Comparison of ENCODE assay signal across 12 mouse cellular contexts in the genomic region with DNA sequence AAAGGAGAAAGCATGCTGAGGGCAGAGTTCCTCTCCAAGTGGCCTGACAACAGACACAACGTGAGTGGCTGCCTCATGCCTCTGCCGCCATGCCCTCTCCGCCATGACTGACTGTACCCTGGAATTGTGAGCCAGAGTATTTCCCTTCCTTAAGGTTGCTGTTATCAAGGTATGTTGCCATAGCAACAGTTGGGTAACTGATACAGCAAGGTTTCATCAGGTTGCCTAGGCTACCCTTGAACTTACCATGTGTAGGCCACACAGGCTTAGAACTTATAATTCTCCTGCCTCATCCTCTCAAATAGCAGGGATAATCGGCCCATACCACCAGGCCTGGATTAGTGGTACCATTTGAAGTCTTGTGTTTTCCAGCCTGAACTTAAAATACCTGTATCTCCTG. TPM values are rescaled to one million over a fixed set of nuclear protein-coding genes. Genes with fewer than 3 reads are reported as not detected.
DNase-seq lines count a peak whose midpoint lies in the region; ATAC-seq and TF ChIP-seq lines count a peak whose summit lies in the region.
"Had no signal": no experiment of that assay in that cellular context is flagged by ENCODE, and none has a peak within 500 bp of the region (broad histone marks: within the 10 kb centered on the region; RNA-seq: fewer than 3 reads in every experiment).

No protein-coding gene starts in this region.

- H3K4me2 ChIP-seq in forebrain, embryonic 14.5 days (ENCODE audit: low read length): no peak overlapping the region
- no peak overlapping the region for H3K4me2 ChIP-seq in liver, postnatal 0 days (ENCODE audit: low read depth, low read length)

- no peak for TF ChIP-seq POLR2A in thymus, adult 2 months (IDR thresholded peaks at IDR 0.05; ENCODE audit: control insufficient read depth, extremely low read depth, insufficient read depth, low read length, poor library complexity)

- H3K27ac ChIP-seq in thymus, adult 2 months (ENCODE audit: control insufficient read depth, insufficient read depth, low read length): peak overlapping the region; percentile 86; the same call in 1 of the 2 replicates
- 0 out of 2 replicates have a peak overlapping the region, but pooled peaks have one; percentile 55 for H3K27ac ChIP-seq in forebrain, embryonic 14.5 days (ENCODE audit: low read depth, low read length)
- H3K27ac ChIP-seq in liver, postnatal 0 days (ENCODE audit: low read depth): peak overlapping the region; percentile 70

- 89% methylated on average over 4 of the region's 4 CpGs for WGBS in thymus, adult 2 months
- 92% methylated on average over 4 of the region's 4 CpGs for WGBS in forebrain, embryonic 14.5 days
- 82% methylated on average over 4 of the region's 4 CpGs for WGBS in liver, postnatal 0 days (ENCODE audit: insufficient replicate concordance)

- H3K4me3 ChIP-seq in thymus, adult 2 months (ENCODE audit: control insufficient read depth, insufficient read depth, low read length): no peak overlapping the region
- no peak overlapping the region for H3K4me3 ChIP-seq in forebrain, embryonic 14.5 days (ENCODE audit: low read depth, low read length)
- H3K4me3 ChIP-seq in liver, postnatal 0 days (ENCODE audit: low read depth, low read length): no peak overlapping the region
- H3K4me3 ChIP-seq: limb, embryonic 12.5 days had no signal

- no peak for TF ChIP-seq EP300 in liver, postnatal 0 days (IDR thresholded peaks at IDR 0.05; ENCODE audit: low read depth)

- no peak for TF ChIP-seq CTCF in thymus, adult 2 months (IDR thresholded peaks at IDR 0.05; ENCODE audit: borderline replicate concordance, control insufficient read depth, extremely low read depth, insufficient read depth, low read length, poor library complexity)
- TF ChIP-seq CTCF in liver, postnatal 0 days (IDR thresholded peaks at IDR 0.05; ENCODE audit: low read depth): no peak

- no peak for DNase-seq in thymus, adult 2 months
- no peak for DNase-seq in thymus, postnatal 14 days
- no peak for DNase-seq in forebrain, embryonic 14.5 days (ENCODE audit: low spot score)
- DNase-seq in liver, postnatal 0 days: no peak
- DNase-seq in ovary, postnatal 36 days (ENCODE audit: low spot score): no peak
- DNase-seq in kidney, adult 18-20 months: no peak
- DNase-seq: adrenal gland, adult 8-10 months; cerebellum, adult 18-20 months; gastrocnemius, postnatal 36 days had no signal

- no peaks in the 10 kb centered on the region for H3K27me3 ChIP-seq in thymus, adult 2 months (ENCODE audit: control insufficient read depth, insufficient read depth, low read length)
- H3K27me3 ChIP-seq in forebrain, embryonic 14.5 days (replicated peaks; ENCODE audit: control insufficient read depth, insufficient read depth, low read length): no peaks in the 10 kb centered on the region
- H3K27me3 ChIP-seq in liver, postnatal 0 days (ENCODE audit: insufficient read depth, low read length): no peaks in the 10 kb centered on the region
- H3K27me3 ChIP-seq: limb, embryonic 12.5 days had no signal

- no peak for ATAC-seq in forebrain, embryonic 14.5 days
- peak; percentile 24; the same call in 1 of the 2 replicates for ATAC-seq in liver, postnatal 0 days
- ATAC-seq in erythroblast, adult 5-6 weeks (replicated peaks; ENCODE audit: low FRiP score, poor library complexity, severe bottlenecking): no peak

- peaks cover 93% of the 10 kb centered on the region for H3K4me1 ChIP-seq in thymus, adult 2 months (replicated peaks; ENCODE audit: control insufficient read depth, insufficient read depth, low read length)
- peaks cover 29% of the 10 kb centered on the region for H3K4me1 ChIP-seq in forebrain, embryonic 14.5 days (ENCODE audit: control insufficient read depth, insufficient read depth, low read length)
- H3K4me1 ChIP-seq in liver, postnatal 0 days (ENCODE audit: insufficient read depth): peaks cover 54% of the 10 kb centered on the region

- no peaks in the 10 kb centered on the region for H3K36me3 ChIP-seq in thymus, adult 2 months (ENCODE audit: control insufficient read depth, insufficient read depth, low read length)
- no peaks in the 10 kb centered on the region for H3K36me3 ChIP-seq in forebrain, embryonic 14.5 days (ENCODE audit: control insufficient read depth, insufficient read depth, low read length)
- H3K36me3 ChIP-seq in liver, postnatal 0 days (replicated peaks; ENCODE audit: insufficient read depth, low read length): no peaks in the 10 kb centered on the region
- H3K36me3 ChIP-seq: G1E; limb, embryonic 12.5 days had no signal

- H3K9ac ChIP-seq in forebrain, embryonic 14.5 days (ENCODE audit: low read length): no peak overlapping the region
- H3K9ac ChIP-seq in liver, postnatal 0 days (replicated peaks): no peak overlapping the region
- H3K9ac ChIP-seq: limb, embryonic 12.5 days had no signal

- H3K9me3 ChIP-seq in forebrain, embryonic 14.5 days (replicated peaks; ENCODE audit: control insufficient read depth, low read length): no peaks in the 10 kb centered on the region
- H3K9me3 ChIP-seq in liver, postnatal 0 days (ENCODE audit: low read length): no peaks in the 10 kb centered on the region
- H3K9me3 ChIP-seq: G1E; limb, embryonic 12.5 days had no signal

RNA-seq across cellular contexts. Expression of a gene that starts 58.3 kb away (rescaled TPM):
- polyA plus RNA-seq in thymus, adult 2 months (2012; rRNA removed): 264 and 297 TPM in 2 replicates
- 28.4 and 34.4 TPM in 2 replicates for polyA plus RNA-seq in forebrain, embryonic 14.5 days (2014; fragmentation: Nextera tagmentation; extraction: Ambion mirVana)
- polyA plus RNA-seq in liver, postnatal 0 days (2015; fragmentation: Nextera tagmentation; extraction: Ambion mirVana): 5.4 and 6.3 TPM in 2 replicates
- 15.9 and 26.5 TPM in 2 replicates for total RNA-seq in erythroblast, adult 5-6 weeks (2015; ENCODE audit: low replicate concordance)
- 19.8 and 35.4 TPM in 2 replicates for total RNA-seq in erythroblast, adult 5-6 weeks (2017; ENCODE audit: low replicate concordance)
